Mouse (Mus musculus) CD4-positive, CD25-positive, alpha-beta regulatory T cell, adult 4 months (primary cell): ENCODE measurements around the gene Cdc25a. TPM values are rescaled to one million over a fixed set of nuclear protein-coding genes. Genes with fewer than 3 reads are reported as not detected.
A peak's percentile ranks its signal among the peaks of the same experiment; 100 is the strongest.

Source experiments
- ATAC-seq: one replicate; pipeline ENCODE4 v1.8.0; 2017
- polyA plus RNA-seq, 2 experiments: library from polyadenylated mRNA; unstranded; fragments of 100-300 nt; shearing (Covaris generic); gene quantifications; one replicate each; pipeline ENCODE4 v1.2.1; 2017

Gene Cdc25a
- 1 to 10 TPM; 7.0 to 7.4 TPM for polyA plus RNA-seq

- peak; percentile 95 for ATAC-seq
Observed at GRCm38 (mm10) chr9:109874797-109875691, at the start of gene Cdc25a. Cdc25a (plus strand) TSS chr9:109875579.

GRCm38 (mm10) chr9:109825739-109826138, 49.6 kb upstream of the Cdc25a start:
- ATAC-seq = no peak

- ATAC-seq = no peak
Observed at GRCm38 (mm10) chr9:109826181-109826580, 49.2 kb upstream of the Cdc25a start.

GRCm38 (mm10) chr9:109832391-109833087, 42.8 kb upstream of the Cdc25a start, which contains the start of gene Nme6:
Nme6 (plus strand) TSS chr9:109832749.
- ATAC-seq = peak; percentile 89

GRCm38 (mm10) chr9:109833088-109833412, 42.3 kb upstream of the Cdc25a start:
- no peak for ATAC-seq

GRCm38 (mm10) chr9:109849312-109849758, 26.0 kb upstream of the Cdc25a start, which contains the start of gene Camp:
Camp (minus strand) TSS chr9:109849617.
- ATAC-seq = no peak

GRCm38 (mm10) chr9:109850099-109850498, 25.3 kb upstream of the Cdc25a start:
- no peak for ATAC-seq

GRCm38 (mm10) chr9:109854341-109854740, 21.0 kb upstream of the Cdc25a start:
- ATAC-seq = no peak

GRCm38 (mm10) chr9:109855947-109856346, 19.4 kb upstream of the Cdc25a start:
- ATAC-seq = no peak

- ATAC-seq = no peak
Observed at GRCm38 (mm10) chr9:109862397-109863044, 12.9 kb upstream of the Cdc25a start.

GRCm38 (mm10) chr9:109863085-109863484, 12.3 kb upstream of the Cdc25a start:
- ATAC-seq = no peak

- ATAC-seq = no peak
Observed at GRCm38 (mm10) chr9:109866218-109866617, 9.2 kb upstream of the Cdc25a start.

- no peak for ATAC-seq
Observed at GRCm38 (mm10) chr9:109870983-109871572, 4.3 kb upstream of the Cdc25a start.

- peak; percentile 31 for ATAC-seq
Observed at GRCm38 (mm10) chr9:109875695-109876601, 569 bp downstream of the Cdc25a start.

- ATAC-seq = no peak
Observed at GRCm38 (mm10) chr9:109876756-109877155, 1.4 kb downstream of the Cdc25a start.

- no peak for ATAC-seq
Observed at GRCm38 (mm10) chr9:109877666-109878065, 2.3 kb downstream of the Cdc25a start.

- ATAC-seq = no peak
Observed at GRCm38 (mm10) chr9:109879305-109879704, 3.9 kb downstream of the Cdc25a start.

- ATAC-seq = no peak
Observed at GRCm38 (mm10) chr9:109886259-109886658, 10.9 kb downstream of the Cdc25a start.

- no peak for ATAC-seq
Observed at GRCm38 (mm10) chr9:109887321-109887720, 11.9 kb downstream of the Cdc25a start.

- no peak for ATAC-seq
Observed at GRCm38 (mm10) chr9:109891501-109891900, 16.1 kb downstream of the Cdc25a start.

- peak; percentile 62 for ATAC-seq
Observed at GRCm38 (mm10) chr9:109892651-109893250, 17.4 kb downstream of the Cdc25a start.
